Mouse (Mus musculus): Measurements from ENCODE around the gene Igf1r. TPM values are rescaled to one million over a fixed set of nuclear protein-coding genes. Genes with fewer than 3 reads are reported as not detected.

Igf1r gene
- polyA plus RNA-seq, 1 experiment from 2014 or later: 25.6 TPM

DNA sequence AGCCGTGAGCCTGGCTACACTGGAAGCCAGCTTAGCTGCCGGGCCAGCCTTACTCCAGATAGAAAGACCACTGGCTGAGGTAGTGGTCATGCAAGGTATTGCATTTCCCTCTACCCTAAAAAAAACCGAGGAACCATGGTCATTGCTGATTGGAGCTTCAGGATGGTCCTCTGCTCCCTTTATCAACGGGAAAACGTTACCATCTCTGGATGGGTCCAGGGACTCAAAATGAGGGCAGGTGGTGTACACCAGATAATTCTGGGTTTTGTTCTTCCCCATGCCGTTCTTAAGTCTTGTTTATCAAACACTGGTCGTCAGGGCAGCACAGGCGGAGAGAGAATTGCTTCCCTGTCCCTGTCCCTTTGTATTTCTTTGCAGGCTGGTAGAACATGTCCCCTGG lies 57.0 kb downstream of the Igf1r start:
- Histone ChIP-seq H3K9ac (peak overlapping the region; percentile 46; the same call in 1 of the 2 replicates), H3K27ac (ENCODE audit: poor library complexity, severe bottlenecking) (peak overlapping the region; percentile 95), H3K4me2 (no peak overlapping the region), H3K36me3 (peaks cover 30% of the 10 kb centered on the region), H3K4me1 (replicated peaks) (peaks cover 76% of the 10 kb centered on the region), H3K27me3 (replicated peaks) (no peaks in the 10 kb centered on the region), H3K9me3 (replicated peaks) (no peaks in the 10 kb centered on the region), H3K4me3 (no peak overlapping the region)
- WGBS: 57% methylated on average over 8 of the region's 8 CpGs
- ATAC-seq (ENCODE audit: insufficient number of reproducible peaks, low FRiP score): no peak

DNA sequence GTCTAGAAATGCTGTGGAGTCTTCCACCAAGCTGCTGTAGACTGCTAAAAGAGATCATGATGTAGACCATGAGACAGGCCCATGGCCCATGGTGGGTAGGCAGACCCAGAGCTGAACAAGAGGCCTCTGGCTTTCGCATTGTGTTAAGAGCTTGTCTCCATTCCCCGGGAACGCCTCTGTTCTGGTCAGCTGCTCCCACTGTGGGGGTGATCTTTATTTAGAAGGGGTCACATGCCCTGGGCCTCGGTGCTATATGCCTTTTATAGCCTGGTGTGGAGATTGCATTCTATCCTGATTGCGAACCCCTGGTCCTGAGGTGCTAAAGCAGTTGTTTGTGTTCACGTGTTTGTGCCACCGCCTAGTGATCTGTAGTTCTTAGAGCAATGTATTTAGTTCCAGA lies 57.5 kb downstream of the Igf1r start:
- Histone ChIP-seq H3K4me1 (replicated peaks) (peaks cover 77% of the 10 kb centered on the region), H3K4me2 (0 out of 2 replicates have a peak overlapping the region, but pooled peaks have one; percentile 5), H3K9me3 (replicated peaks) (no peaks in the 10 kb centered on the region), H3K9ac (0 out of 2 replicates have a peak overlapping the region, but pooled peaks have one; percentile 46), H3K27ac (ENCODE audit: poor library complexity, severe bottlenecking) (peak overlapping the region; percentile 95), H3K4me3 (no peak overlapping the region), H3K36me3 (peaks cover 25% of the 10 kb centered on the region), H3K27me3 (replicated peaks) (no peaks in the 10 kb centered on the region)
- ATAC-seq (ENCODE audit: insufficient number of reproducible peaks, low FRiP score): peak; percentile 44
- 40% methylated on average over 7 of the region's 7 CpGs for WGBS

DNA sequence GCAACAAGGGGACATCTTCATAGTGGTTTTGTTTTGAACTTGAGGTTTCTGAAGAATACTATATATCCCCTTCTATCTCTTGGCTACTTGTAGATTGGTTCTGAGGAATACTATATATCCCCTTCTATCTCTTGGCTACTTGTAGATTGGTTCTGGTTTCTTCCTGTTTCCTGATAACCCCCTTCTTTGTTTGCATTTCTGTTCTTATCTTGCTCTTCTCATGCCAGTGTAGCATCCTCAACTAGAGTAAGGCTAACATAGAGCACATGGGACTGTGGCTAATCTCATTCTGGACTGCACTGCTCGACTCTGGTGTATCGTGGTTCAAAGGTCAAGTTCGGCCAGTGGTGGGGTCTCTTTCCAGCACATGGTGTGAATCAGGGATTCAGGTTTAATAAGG lies 58.2 kb downstream of the Igf1r start:
- H3K9ac ChIP-seq: no peak overlapping the region

DNA sequence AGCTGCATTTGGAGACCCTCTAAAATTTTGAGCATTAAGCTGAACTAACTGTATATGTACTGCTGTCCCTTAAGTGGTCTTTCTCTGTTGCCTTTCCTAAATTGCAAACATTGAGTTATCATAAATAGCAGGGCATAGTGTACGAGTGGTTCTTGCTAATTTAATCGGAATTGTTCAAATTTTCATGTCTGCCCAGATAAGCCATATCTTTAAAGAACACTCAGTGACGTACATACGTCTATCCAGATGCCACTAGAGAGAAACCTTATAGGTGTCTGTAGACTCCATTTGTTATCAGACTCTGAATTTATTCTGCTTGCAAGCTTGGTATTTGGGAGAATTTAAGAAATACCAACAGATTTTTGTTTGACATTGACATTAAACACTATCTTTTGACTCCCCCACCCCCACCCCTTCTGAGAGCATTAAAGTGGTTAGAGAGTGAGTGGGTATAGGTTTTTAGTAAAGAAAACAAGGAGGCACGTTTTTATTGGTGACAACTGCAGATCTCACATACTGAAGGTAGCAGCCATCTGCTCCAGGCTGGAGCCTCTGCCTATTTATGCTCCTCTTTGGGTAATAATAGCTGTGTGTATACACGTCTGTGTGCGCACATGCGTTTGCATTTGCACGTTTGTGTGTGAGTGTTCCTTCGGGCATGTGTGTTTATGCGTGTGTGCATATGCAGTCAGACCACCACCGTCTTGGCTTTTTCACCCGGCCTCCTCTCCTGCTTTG lies 58.9 kb downstream of the Igf1r start:
- WGBS: 57% methylated on average over 13 of the region's 13 CpGs
- no peak for ATAC-seq (ENCODE audit: insufficient number of reproducible peaks, low FRiP score)
- H3K27ac ChIP-seq (ENCODE audit: poor library complexity, severe bottlenecking): peak overlapping the region; percentile 95

More for the DNA sequence above, 58.2 kb downstream of the Igf1r start:
- Histone ChIP-seq H3K4me3 (no peak overlapping the region), H3K4me2 (0 out of 2 replicates have a peak overlapping the region, but pooled peaks have one; percentile 5), H3K36me3 (peaks cover 30% of the 10 kb centered on the region), H3K9me3 (replicated peaks) (peaks cover 2% of the 10 kb centered on the region; the same call in 1 of the 2 replicates), H3K4me1 (replicated peaks) (peaks cover 84% of the 10 kb centered on the region), H3K27me3 (replicated peaks) (no peaks in the 10 kb centered on the region), H3K27ac (ENCODE audit: poor library complexity, severe bottlenecking) (peak overlapping the region; percentile 95)
- ATAC-seq (ENCODE audit: insufficient number of reproducible peaks, low FRiP score): no peak
- WGBS: 34% methylated on average over 3 of the region's 3 CpGs

DNA sequence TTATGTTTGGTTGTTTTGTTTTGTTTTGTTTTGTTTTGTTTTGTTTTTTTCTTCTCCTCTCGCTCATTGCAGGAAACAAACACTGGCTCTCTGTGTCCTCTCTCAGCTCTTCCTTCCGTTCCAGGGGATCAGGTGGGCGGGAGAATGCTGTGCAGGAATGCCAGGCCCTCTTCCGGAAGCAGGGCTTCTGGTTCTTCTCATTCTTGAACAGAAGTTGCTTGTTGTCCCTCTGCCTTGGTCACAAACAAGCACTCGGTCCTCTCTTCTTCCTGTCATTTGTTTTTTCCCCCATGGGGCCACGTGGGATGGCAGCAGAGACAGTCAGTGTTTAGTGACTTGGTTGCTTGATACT lies 59.5 kb downstream of the Igf1r start:
- peak overlapping the region; percentile 95 for H3K27ac ChIP-seq (ENCODE audit: poor library complexity, severe bottlenecking)
- peaks cover 5% of the 10 kb centered on the region; the same call in 1 of the 2 replicates for H3K9me3 ChIP-seq (replicated peaks)
- peaks cover 33% of the 10 kb centered on the region for H3K36me3 ChIP-seq
- H3K9ac ChIP-seq: 0 out of 2 replicates have a peak overlapping the region, but pooled peaks have one; percentile 23
- ATAC-seq (ENCODE audit: insufficient number of reproducible peaks, low FRiP score): no peak
- H3K4me3 ChIP-seq: no peak overlapping the region
- WGBS: 17% methylated on average over 6 of the region's 6 CpGs
- no peak overlapping the region for H3K4me2 ChIP-seq
- H3K27me3 ChIP-seq (replicated peaks): no peaks in the 10 kb centered on the region
- H3K4me1 ChIP-seq (replicated peaks): peaks cover 80% of the 10 kb centered on the region

More for the DNA sequence above, 58.9 kb downstream of the Igf1r start:
- Histone ChIP-seq H3K27me3 (replicated peaks) (no peaks in the 10 kb centered on the region), H3K4me1 (replicated peaks) (peaks cover 80% of the 10 kb centered on the region), H3K4me2 (no peak overlapping the region), H3K9me3 (replicated peaks) (peaks cover 5% of the 10 kb centered on the region; the same call in 1 of the 2 replicates), H3K4me3 (no peak overlapping the region), H3K9ac (no peak overlapping the region), H3K36me3 (peaks cover 35% of the 10 kb centered on the region)

DNA sequence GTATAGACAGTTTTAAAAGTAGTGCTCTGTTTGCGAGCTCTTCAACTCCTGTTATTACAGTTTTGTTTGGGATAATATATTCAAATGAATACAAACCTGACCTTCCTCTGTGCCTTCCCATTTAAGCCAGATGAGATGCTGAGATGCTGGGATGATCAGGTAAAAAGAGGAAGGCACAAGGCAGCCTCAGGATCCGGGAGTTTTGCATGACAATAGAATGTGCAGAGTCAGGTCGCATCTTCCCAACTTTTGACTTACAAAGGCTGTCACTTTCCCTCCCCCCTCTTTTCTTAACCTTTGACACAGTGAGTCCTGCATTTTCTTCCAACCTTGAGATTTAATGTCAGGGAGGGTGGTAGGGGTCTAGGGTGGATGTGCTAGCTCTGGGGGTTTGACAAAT lies 61.9 kb downstream of the Igf1r start:
- 88% methylated on average over 3 of the region's 3 CpGs for WGBS
- no peak overlapping the region for H3K9ac ChIP-seq
- H3K4me1 ChIP-seq (replicated peaks): peaks cover 82% of the 10 kb centered on the region
- H3K27ac ChIP-seq (ENCODE audit: poor library complexity, severe bottlenecking): no peak overlapping the region
- H3K4me3 ChIP-seq: no peak overlapping the region
- peaks cover 10% of the 10 kb centered on the region for H3K36me3 ChIP-seq
- no peaks in the 10 kb centered on the region for H3K27me3 ChIP-seq (replicated peaks)
- ATAC-seq (ENCODE audit: insufficient number of reproducible peaks, low FRiP score): no peak
- H3K9me3 ChIP-seq (replicated peaks): peaks cover 5% of the 10 kb centered on the region; the same call in 1 of the 2 replicates
- H3K4me2 ChIP-seq: no peak overlapping the region

DNA sequence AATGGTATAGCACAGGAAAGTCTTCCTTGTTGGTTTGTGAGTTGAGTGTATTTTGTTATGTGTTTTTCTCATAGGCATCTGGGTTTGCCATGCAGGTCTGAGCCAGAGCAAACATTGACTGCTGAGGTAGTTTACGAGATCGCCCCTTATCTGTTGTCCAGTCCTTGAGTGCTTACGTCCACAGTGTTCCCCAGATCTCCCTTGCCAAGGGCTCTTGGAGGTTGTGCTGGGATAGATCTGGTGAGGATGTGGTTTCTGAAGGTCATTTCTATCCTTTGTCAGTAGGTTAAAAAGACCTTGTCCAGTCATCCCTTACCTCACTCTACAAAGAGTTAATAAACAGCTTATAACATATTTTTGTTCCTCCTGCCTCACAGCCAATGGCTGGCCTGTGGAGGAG lies 62.8 kb downstream of the Igf1r start:
- H3K9ac ChIP-seq: no peak overlapping the region
- no peak for ATAC-seq (ENCODE audit: insufficient number of reproducible peaks, low FRiP score)
- peaks cover 9% of the 10 kb centered on the region for H3K36me3 ChIP-seq
- H3K4me1 ChIP-seq (replicated peaks): peaks cover 82% of the 10 kb centered on the region
- WGBS: 68% methylated on average over 3 of the region's 3 CpGs
- H3K4me3 ChIP-seq: no peak overlapping the region
- H3K4me2 ChIP-seq: no peak overlapping the region
- H3K27me3 ChIP-seq (replicated peaks): no peaks in the 10 kb centered on the region
- H3K27ac ChIP-seq (ENCODE audit: poor library complexity, severe bottlenecking): no peak overlapping the region
- peaks cover 5% of the 10 kb centered on the region; the same call in 1 of the 2 replicates for H3K9me3 ChIP-seq (replicated peaks)

DNA sequence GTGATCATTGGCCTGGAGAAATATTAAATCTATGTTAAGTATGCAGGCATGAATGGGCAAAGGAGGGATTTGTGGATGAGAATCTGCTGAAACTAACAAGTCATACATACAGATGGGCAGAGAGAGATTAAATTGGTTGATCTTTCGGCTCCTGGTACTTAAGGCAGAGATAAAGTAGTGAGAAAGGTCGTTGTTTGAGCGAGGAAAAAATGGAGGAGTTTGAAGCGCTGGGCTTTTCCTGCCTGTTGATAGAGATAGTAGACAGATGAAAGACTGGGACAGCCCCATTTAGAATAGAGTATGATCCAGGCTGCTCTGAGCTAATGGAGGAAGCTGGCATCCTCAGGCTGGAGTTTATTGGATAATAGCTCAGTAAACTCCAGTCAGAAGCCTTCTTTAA lies 65.4 kb downstream of the Igf1r start:
- Histone ChIP-seq H3K4me2 (no peak overlapping the region), H3K4me1 (replicated peaks) (peaks cover 80% of the 10 kb centered on the region), H3K9me3 (replicated peaks) (peaks cover 5% of the 10 kb centered on the region; the same call in 1 of the 2 replicates), H3K9ac (no peak overlapping the region), H3K27ac (ENCODE audit: poor library complexity, severe bottlenecking) (peak overlapping the region; percentile 35; the same call in 1 of the 2 replicates), H3K36me3 (peaks cover 9% of the 10 kb centered on the region), H3K27me3 (replicated peaks) (no peaks in the 10 kb centered on the region), H3K4me3 (no peak overlapping the region)
- 8% methylated on average over 4 of the region's 4 CpGs for WGBS
- ATAC-seq (ENCODE audit: insufficient number of reproducible peaks, low FRiP score): no peak

DNA sequence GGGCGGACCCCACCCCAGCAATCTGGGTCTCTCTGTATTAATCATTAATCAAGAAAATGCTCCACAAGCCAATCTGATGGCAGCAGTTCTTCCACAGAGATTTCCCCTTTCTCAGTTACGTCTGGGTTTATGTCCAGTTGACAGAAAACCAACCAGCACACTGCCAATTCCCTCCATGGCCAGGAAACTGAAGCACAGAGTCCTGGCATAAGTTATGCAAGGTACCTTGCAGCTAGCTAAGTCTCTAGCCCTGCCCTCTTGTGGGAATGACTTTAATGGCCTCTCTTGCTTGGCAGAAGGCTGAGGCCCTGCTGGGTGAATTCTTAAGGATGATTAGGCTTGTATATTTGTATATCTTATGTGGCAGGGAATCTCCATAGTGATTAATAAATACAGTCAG lies 67.9 kb downstream of the Igf1r start:
- 84% methylated on average over 2 of the region's 2 CpGs for WGBS
- peaks cover 87% of the 10 kb centered on the region for H3K4me1 ChIP-seq (replicated peaks)
- ATAC-seq (ENCODE audit: insufficient number of reproducible peaks, low FRiP score): no peak
- H3K4me2 ChIP-seq: no peak overlapping the region
- H3K27ac ChIP-seq (ENCODE audit: poor library complexity, severe bottlenecking): no peak overlapping the region
- no peaks in the 10 kb centered on the region for H3K27me3 ChIP-seq (replicated peaks)
- peaks cover 10% of the 10 kb centered on the region for H3K36me3 ChIP-seq
- no peak overlapping the region for H3K4me3 ChIP-seq
- no peak overlapping the region for H3K9ac ChIP-seq
- peaks cover 5% of the 10 kb centered on the region; the same call in 1 of the 2 replicates for H3K9me3 ChIP-seq (replicated peaks)

DNA sequence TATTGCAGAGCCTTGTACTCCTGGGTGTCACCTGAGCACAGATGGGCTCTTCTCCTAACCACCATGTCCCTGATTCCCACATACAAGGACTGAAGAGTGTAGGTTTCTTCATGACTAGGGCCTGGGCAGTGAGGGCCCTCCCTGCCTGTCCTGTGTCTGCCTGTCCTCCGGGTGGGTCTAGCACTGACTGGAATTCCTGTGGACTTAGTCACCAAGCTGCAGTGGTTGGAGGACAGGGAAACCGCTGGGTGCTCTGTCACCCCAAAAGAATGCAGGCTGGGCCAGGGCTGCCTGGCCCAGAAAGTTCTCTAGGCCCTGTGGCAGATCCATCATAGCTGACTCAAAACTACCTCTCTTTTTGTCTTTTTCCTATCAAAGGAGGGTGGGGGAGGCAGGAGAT lies 69.1 kb downstream of the Igf1r start:
- Histone ChIP-seq H3K4me2 (no peak overlapping the region), H3K9ac (no peak overlapping the region)

DNA sequence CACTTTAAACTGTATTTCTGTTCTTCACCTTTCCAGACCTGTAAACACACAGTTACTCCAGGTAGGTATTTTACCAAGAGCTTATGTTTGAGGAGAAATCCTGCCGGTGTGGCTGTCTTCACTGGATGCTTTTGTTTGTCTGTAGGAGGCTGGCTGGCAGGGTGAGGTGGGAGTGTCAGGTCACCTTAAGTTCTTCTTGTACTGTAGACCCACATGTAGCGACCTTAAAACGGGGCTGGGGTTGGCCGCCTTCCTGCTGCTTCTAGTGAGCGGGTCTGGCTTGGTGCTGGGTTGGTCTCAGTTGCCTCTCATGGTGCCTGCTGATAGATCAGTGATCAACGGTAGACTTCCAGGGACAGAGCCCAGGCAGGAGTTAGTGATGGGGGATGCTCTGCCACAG lies 69.6 kb downstream of the Igf1r start:
- peak overlapping the region; percentile 85 for H3K27ac ChIP-seq (ENCODE audit: poor library complexity, severe bottlenecking)
- no peak overlapping the region for H3K4me2 ChIP-seq

More for the DNA sequence above, 69.1 kb downstream of the Igf1r start:
- peak; percentile 82 for ATAC-seq (ENCODE audit: insufficient number of reproducible peaks, low FRiP score)
- Histone ChIP-seq H3K4me3 (no peak overlapping the region), H3K27me3 (replicated peaks) (no peaks in the 10 kb centered on the region), H3K27ac (ENCODE audit: poor library complexity, severe bottlenecking) (peak overlapping the region; percentile 85), H3K36me3 (peaks cover 4% of the 10 kb centered on the region; the same call in 1 of the 2 replicates), H3K4me1 (replicated peaks) (peaks cover 90% of the 10 kb centered on the region), H3K9me3 (replicated peaks) (no peaks in the 10 kb centered on the region)
- 13% methylated on average over 2 of the region's 2 CpGs for WGBS

More for the DNA sequence above, 69.6 kb downstream of the Igf1r start:
- 62% methylated on average over 6 of the region's 6 CpGs for WGBS
- H3K9me3 ChIP-seq (replicated peaks): no peaks in the 10 kb centered on the region
- peak; percentile 9; the same call in 1 of the 2 replicates for ATAC-seq (ENCODE audit: insufficient number of reproducible peaks, low FRiP score)
- no peaks in the 10 kb centered on the region for H3K27me3 ChIP-seq (replicated peaks)
- peaks cover 89% of the 10 kb centered on the region for H3K4me1 ChIP-seq (replicated peaks)
- peaks cover 4% of the 10 kb centered on the region; the same call in 1 of the 2 replicates for H3K36me3 ChIP-seq
- H3K4me3 ChIP-seq: no peak overlapping the region
- no peak overlapping the region for H3K9ac ChIP-seq
